Mouse (Mus musculus) layer of hippocampus, postnatal 10 days (tissue): ENCODE results near the gene Letmd1. TPM values are rescaled to one million over a fixed set of nuclear protein-coding genes. Genes with fewer than 3 reads are reported as not detected.
"Not testable (repeated sequence)": the region's sequence is repeated elsewhere in the genome, so short reads cannot be mapped to it uniquely, and the experiment has no call there.

Experiments used
- DNase-seq, 2 experiments: peaks; one replicate each; pipeline ENCODE4 v3.0.0; 2021; ENCODE audit warnings: low spot score in 2 of 2
- long read RNA-seq: library from polyadenylated mRNA; stranded (forward); transcript quantifications from one replicate; pipeline ENCODE4 v2.0.0, GENCODE M21; 2023
- total RNA-seq, 2 experiments: library from RNA; stranded (reverse); gene quantifications; 2 replicates each; pipeline ENCODE4 v1.2.3; 2021

Letmd1 gene
- total RNA-seq, result 10 to 100 TPM; 67.8 to 79.1 TPM
- long read RNA-seq, transcript Letmd1-207 (8 exons, 2,266 nt), result minor isoform, 10 of 65 reads
- long read RNA-seq, transcript Letmd1-206 (9 exons, 1,222 nt), result minor isoform, 13 of 65 reads
- long read RNA-seq, transcript Letmd1-201 (9 exons, 2,502 nt), result major isoform, 22 of 65 reads
- long read RNA-seq, partial matches to known transcripts, result 9 of 65 reads
- long read RNA-seq, other reads (novel, unspliced or antisense), result 11 of 65 reads

DNA sequence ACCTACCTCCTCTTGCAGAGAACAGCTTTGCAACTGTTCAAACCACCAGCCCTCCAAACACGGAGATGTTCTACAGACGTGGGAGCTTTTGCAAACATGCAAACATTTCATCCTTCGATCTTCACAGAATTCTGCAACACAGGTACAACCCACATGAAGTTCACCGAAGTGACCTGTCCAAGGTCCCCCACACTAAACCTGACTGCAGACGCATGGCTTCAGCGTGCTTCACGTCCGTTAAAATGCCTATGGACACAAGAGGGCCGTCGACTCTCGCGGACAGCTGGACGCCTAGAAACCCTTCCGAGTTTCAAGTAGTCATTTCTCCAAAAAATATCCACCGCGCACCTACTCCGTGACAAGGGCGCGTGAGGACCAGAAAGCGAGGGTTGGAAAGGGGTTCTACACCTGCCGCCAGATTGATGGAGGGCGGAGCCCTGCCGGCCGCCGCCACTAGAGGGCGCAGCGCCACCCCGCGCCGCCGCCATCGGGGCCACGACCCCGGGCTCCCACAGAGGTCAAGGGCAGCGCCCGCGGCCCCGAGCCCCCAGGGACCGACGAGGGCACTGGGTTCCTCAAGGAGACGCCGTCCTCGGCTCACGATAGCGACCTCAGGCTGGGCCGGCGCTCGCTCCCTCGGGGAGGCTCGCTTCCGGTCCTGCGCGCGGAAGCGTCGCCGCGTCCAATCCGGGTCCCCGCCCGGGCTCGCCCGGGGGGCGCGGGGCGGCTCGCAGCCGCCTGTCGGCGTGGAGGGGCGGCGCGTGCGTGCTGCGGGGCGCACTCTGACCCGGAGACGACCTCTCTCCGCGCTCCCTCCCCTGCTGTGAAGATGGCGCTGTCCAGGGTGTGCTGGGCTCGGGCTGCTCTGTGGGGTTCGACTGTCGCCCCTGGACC is at the start of gene Letmd1:
Letmd1 (plus strand) TSS at position 729 of the 894 bp plus-strand sequence.
- peak; percentile 86 to 91 for DNase-seq

DNA sequence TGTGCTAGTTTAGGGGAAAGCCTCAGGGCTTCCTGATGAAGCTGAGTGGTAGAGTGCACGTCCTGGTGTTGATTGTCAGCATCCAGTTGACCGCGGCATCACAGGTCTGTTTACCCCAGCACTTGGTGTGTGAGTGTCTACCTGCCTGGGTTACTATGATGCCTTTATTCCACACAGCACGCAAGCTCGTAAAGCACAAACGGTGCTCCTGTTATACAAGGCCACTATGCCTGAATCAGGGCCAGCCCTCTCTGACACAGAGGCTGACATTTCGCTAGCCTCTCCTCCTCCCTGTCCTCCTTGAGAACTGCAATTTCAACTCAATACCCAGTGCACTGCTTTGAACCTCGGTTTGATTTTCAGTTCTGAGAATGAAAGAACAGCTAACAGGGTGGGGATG is 49.5 kb upstream of the Letmd1 start:
- DNase-seq, result no peak

DNA sequence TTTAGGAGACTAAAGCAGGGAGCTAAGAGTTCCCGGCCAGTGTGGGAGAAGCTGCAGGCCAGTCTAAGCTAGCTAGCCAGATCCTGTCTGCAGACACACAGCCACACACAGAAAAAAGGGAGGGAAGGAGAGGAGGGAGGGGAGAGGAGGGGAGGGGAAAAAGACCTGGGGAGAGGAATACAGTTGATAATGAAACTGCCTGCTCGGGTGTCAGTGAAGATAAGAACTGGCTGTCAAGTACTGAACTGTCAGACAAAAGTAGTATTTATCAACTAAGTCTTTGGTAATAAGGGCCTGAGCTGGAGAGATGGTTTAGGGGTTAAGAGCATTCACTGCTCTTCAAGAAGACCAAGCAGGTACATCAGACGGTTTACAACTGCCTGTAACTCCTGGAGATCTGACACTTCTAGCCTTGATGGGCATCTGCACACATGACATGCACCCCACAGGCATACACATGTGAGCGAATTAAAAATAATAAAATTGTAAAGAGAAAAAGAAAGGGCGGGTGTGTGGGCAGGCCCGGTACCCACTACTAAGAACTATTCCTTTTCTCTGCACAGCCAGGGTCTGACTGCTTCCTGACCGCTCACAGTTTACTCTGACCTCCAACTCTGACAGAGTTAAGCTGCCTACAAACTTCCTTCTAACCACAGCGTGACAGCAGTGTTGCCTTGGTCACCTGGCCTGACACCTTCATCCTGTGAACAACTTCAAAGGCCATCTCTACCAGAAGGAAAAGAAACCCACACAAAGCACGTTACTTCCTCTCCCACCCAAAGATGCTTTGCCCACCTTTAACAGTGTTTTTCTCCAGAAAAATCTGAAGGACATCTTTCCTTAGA is 48.7 kb upstream of the Letmd1 start:
- no peak for DNase-seq

DNA sequence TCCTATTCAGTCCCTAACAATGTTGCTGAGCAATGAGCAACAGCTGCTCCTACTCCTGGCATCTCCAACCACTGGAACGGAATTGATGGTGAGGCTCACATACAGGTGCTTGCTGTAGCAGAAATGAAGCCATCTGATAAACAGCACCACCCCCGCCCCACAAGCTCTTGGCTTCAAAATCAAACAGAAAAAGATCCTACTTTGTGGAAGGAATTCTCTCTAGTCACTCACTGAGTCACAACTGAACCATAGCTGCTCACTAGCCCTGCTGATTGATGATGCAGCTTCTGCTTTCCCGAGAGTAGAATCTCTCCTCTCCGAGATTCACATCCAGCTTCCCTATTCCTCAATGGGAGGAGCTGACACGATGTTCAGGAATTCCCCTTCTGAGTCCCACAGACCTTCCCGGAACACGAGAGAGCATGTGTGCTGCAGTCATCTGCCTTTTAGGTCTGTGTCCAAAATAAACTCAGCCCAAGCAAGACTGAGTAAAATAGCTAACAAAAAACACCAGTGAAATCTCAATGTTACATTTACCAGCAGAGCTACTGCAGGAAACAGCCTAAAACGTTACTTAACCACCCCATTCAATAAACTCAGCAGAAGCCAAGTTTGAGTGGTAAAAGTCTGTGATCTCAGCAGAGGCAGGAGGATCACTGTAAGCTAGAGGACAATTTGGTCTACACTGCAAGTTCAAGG is 47.6 kb upstream of the Letmd1 start:
- no peak for DNase-seq

DNA sequence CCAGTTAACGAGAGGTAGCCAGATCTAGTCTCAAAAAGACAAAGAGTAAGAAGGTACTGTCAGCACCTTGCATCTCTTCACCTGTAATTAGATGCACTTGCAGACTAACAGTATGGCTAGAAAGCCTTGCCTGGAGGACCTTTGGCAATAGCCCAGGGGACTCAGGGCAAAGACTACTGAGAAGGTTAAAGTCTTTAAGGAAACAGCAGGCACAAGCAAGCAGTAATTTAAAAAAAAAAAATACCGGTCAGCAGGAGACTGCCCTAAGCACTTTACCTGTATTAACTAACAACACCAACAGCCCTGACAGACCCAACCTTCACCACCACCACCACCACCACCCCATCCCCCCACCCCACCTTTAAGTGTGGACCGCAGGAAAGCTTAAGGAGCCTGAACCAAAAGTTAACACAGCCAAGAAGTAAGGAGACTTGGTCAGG is 47.0 kb upstream of the Letmd1 start, which contains the start of gene Gm5475:
Gm5475 (plus strand) TSS at position 390 of the 440 bp plus-strand sequence.
- DNase-seq, result not testable (repeated sequence)

DNA sequence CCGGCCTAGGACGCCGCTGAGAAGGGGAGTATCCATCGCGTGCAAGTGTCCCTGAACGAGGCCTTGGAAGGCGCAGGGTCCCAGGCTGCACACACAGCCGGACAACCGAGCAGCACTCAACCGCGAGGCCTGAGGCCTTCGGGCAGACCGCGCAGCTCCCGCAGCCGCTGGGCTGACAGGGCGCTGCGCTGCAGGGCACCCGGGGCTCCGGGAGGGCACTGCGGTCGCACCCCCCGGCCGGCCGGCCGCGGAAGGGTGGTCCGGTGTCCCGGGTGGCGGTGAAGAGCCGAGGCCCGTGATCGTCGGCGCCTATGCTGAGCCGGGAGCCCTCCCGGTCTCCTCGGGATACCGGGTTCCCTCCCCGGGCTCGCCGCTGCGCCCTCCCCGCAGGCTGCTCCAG is 46.3 kb upstream of the Letmd1 start:
- no peak for DNase-seq

DNA sequence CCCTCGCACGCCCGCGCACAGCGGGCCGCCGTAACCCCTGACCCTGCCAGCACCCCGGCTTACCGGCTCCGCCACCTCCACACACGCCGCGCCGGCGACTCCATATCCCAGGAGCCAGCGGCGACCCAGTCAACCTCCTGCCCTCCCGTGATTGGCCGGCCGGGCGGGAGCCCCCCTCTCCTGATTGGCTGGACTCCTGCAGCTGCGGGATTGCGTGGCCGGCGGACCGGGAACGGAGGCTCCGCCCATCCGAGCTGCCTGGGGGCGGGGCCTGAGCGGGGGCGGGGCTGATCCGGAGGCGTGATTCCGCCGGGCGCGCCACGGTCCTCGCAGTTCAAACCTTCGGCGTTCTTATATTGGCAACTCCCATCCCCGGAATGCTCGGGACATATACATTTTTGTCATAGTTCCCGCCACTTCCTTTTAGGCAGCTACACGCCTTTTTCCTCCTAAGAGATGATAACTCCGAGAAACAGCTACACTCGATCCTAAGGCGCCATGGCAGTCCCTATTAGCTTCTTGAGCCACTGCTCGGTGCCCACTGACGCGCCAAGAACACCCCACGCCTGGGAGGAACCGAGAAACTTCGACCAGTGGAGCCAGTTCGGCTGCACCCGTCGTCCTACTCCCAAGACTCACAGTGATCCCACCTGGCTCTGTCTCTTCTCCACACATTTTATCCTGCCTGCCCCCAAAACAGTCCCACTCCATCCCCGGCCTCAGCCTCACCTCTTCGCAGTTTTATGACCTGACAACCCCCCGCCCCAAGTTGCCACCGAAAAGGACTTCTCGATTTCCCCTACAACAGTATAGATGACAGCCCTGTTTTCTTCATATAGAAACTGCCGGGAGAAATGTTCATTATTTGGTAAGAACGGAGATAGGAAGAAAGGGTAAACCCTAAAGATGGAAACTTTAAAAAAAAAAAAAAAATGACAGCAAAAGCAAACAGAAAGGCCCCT is 45.6 kb upstream of the Letmd1 start:
- peak; percentile 92 to 97 for DNase-seq

DNA sequence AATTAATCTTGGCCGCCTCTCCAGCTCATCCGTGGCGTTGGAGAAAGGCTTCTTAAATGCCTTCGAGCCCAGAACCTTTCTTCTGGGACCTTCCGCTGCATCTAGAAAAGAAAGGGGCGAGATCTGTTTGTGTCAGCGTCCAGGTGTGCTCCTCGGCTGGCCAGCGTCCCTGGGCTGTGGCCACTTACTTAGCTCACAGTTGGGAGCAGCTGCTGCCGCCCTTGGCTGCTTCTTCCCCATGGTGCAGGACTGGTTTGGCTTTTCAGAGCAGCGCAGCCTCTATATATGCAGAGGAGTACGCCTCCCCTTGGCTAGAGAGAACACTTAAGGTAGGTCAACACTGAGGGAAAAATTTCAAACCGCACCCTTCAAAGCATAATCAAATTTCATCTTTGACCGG is 44.9 kb upstream of the Letmd1 start:
- DNase-seq, result no peak

DNA sequence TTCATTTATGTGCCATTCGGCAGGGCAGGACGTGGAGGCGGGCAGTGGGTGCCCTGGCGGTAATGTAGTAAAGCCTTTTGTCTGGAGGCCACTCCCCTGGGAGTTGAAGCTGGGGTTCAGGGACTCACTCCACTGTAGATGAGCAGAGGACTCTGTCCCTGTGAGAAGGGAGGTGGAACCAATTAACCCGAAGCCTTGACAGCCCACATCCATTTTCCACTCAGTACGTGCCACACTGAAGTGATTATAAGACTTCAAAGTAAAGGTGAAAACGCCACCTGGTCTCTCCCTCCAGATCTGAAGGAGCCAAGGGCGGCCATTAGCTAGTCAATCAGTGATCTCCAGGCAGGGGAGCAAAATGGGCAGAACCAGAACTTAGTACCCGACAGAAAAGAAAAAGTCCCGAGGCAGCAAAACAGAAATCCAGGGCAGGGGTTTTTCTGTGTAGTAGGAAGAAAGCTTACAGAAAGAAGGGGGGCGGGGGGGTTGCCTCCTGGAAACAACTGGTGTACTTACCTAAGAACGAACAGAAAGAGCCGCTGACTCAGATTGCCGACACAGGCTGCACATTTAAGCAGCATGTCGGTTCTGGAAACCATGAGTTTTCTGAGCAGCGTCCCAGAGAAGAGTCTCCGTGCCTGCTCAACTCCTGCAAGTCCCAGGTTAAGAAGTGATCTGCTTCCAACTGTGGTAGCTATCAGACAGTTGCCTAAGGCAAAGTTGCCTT is 44.3 kb upstream of the Letmd1 start, which contains the start of gene Slc11a2:
Slc11a2 (minus strand) TSS at position 677 of the 727 bp plus-strand sequence.
- no peak for DNase-seq

DNA sequence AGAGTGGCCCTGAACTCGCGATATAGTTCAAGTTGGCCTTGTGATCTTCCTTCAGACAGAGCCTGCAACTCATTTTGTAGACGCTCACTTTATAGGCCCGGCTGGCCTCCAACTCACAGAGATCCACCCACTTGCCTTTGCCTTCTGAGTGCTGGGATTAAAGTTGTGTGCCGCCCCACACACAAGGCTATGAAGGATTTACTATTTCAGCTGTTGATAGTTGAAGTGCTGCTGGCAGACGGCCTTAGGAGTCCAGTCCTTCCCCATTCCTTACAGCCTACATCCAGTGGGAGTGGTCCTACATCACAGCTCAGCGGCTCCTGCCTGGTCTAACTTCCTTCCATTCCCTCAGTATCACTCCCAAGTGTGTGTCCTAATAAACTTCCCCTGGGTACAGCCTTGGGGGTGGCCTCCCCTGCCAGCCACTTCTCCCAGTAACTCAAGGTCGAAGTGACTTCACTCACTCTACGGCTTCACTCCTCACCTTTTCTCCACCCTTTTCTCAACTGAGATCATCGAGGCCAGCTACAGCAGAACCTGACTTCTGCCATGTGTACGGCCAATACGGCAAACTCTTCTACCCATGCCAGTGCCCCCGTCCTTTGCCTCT is 40.4 kb upstream of the Letmd1 start:
- no peak for DNase-seq

DNA sequence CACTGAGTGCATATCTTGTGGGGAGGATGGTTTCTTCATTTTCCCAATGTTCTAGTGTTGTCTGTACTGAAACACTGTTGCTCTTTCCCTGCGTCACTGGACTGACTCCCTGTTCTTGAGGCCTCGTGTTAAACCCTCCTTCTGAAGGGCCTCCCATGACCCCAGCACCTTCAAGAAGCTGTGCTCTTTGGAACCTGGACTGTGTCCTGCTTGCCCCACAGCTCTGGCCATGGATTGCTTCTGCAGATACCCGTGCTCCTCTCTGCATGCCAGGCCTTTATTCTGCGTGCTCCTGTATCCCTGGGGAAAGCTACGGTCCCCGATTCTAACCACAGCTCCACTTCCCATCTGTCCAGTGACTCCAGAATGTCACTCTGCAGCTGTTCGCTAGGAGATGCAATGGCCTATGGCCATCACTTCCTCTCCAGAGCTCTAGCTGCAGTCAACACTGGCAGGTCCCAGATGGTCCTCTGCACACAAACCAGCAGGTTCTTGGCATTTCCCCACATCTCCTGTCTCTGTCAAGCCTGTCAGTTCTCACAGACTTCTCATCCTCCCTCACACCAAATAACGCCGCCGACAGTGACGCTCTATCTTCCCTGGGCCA is 38.8 kb upstream of the Letmd1 start:
- DNase-seq, result no peak

DNA sequence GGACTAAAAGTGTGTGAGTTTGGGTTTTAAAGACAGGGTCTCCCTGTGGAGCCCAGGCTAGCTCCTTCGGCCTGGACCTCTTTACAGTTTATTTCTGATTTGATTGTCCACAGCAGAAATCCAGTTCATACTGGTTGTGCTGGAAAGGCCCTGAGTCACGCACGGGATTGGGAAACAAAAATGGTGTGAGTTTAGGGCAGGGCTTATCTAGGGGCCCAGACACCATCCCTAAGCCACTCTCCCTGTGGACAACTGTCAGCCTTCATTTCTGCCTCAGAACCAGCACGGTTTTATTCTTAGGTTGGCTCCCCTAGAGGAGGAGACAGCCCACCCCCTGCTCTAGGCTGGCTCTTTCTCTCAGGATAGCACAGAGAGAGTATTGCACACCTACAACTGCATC is 35.6 kb upstream of the Letmd1 start:
- DNase-seq, result no peak

DNA sequence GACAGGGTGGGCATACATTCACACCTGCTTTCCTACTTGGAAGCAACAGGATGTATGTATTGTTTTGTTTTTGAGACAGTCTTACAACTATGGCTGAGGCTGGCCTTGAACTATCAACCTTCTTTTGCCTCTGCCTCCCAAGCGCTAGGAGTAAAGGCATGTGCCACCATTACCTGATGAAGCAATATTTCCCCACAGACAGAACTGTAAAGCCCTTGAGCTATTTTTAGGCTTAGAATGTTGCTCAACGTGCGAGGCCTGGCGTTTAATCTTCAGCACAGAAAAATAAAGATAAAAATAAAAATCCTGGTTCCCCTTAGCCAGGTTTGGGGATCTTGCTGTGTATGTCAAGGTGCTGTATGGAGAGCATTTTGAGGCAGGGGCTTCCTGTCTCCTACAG is 32.7 kb upstream of the Letmd1 start:
- DNase-seq, result no peak

DNA sequence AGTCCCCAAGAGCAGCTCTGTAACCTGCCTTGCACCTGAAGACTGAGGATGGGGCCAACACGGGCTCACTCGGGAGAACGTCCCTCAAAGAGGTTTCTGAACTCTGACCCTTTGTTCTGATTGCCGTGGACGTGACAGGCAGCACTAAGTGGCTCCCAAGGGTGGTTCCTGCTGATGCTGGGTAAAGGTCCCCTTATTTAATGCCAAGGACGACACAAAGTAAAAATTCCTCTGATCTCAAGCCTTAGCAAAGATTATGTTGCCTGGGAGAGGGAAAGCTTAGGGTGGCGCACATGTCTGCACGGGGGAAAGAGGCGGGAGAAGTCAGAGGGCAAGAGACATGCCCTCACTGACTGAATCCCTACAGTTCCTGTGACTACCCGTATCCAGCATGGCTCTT is 32.3 kb upstream of the Letmd1 start:
- no peak for DNase-seq

DNA sequence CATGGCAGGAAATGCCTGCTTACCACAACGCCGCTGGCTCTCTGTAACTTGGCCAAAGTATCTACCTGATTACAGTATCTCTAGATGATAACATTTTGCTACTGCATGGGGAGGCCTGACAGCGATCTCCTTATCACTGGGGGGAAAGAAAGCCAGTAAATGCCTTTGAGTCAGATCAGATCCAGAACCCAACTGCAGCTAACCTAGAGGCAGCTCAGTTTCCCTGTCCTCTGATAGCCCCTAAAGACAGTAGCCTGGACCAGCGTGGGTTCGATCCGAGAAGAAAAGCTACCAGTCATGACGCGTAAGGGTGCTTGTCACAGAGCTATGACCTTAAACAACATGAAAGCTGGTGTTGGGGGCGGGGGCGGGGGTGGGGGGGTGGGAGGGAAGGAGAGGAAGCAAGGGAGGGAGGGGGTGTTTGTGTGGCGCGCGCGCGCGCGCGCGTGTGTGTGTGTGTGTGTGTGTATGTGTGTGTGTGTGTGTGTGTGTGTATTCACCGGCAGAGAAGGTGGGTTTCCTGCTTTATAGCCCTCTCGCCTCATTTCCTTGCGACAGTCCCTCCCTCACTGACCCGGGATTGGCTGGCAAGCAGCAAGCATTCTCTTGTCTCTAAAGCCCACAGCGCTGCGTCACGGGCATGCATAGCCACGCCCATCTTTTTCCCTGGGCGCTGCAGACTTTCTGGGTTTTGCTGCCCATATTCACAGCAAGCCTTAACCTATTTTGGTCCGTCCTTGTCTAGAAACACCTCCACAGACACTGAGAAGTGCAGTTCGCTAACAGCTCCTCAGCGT is 25.5 kb upstream of the Letmd1 start:
- DNase-seq, result peak; percentile 72 to 81

DNA sequence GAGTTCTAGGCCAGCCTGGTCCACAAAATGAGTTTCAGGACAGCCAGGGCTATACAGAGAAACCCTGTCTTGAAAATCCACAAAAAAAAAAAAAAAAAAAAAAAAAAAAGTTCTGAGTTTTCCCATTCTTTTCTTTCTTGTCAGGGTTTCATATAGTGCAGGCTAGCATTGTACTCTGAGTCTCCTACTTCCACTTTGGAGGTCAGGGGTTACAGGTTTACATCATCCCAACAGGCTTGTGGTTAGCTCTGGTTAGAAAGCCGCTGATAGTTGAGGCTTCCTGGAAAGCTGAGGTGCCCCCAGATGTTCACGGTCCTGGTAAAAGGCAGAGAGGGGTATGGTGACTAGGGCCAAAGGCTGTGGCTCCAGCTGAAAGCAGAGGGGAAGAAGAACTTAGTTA is 21.9 kb upstream of the Letmd1 start:
- DNase-seq, result no peak

DNA sequence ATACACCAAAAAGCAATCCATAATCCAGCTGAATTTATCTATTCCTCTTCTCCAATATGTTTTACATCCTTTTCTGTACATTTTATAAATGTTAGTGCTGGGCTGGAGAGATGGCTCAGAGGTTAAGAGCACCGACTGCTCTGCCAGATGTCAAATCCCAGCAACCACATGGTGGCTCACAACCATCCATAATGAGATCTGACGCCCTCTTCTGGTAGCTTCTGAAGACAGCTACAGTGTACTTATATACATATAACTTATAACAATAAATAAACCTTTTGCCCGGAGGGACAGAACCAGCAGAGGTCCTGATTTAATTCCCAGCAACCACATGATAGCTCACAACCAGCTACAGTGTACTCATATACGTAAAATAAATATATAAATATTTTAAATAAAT is 20.3 kb upstream of the Letmd1 start:
- DNase-seq, result no peak
